Mouse (Mus musculus) limb, embryonic 14.5 days (tissue): ENCODE results near the gene Pbld1. TPM values are rescaled to one million over a fixed set of nuclear protein-coding genes. Genes with fewer than 3 reads are reported as not detected.

ENCODE experiments used
- ATAC-seq: fragments of 200-750 bp; cut with Nextera tagmentation; 2 replicates; pipeline ENCODE4 v1.8.0; 2017; ENCODE audit warnings: low read depth, moderate number of reproducible peaks, moderate TSS enrichment; ENCODE audit not compliant: low FRiP score
- DNase-seq: peaks from one replicate; pipeline ENCODE4 v3.0.0-alpha.2; 2015; ENCODE audit warnings: low spot score
- H3K27ac ChIP-seq: fragments of 300-500 bp; sonication (generic); replicated peaks from 2 replicates; pipeline ENCODE4 v1.5.1; 2014; ENCODE audit warnings: low read depth, mild to moderate bottlenecking, low read length, moderate library complexity, mixed read lengths
- H3K27me3 ChIP-seq: fragments of 300-500 bp; sonication (generic); 2 replicates; pipeline ENCODE4 v1.6.1; 2014; ENCODE audit warnings: low read length, mixed read lengths; ENCODE audit not compliant: control insufficient read depth, insufficient read depth
- H3K36me3 ChIP-seq: fragments of 300-500 bp; sonication (generic); 2 replicates; pipeline ENCODE4 v1.6.1; 2014; ENCODE audit warnings: mild to moderate bottlenecking, low read length, moderate library complexity, mixed read lengths; ENCODE audit not compliant: control insufficient read depth, insufficient read depth
- H3K4me1 ChIP-seq: fragments of 300-500 bp; sonication (generic); 2 replicates; pipeline ENCODE4 v1.6.1; 2014; ENCODE audit warnings: antibody characterized with exemption, low read length, mixed read lengths; ENCODE audit not compliant: control insufficient read depth, insufficient read depth
- H3K4me2 ChIP-seq: fragments of 300-500 bp; sonication (generic); replicated peaks from 2 replicates; pipeline ENCODE4 v1.6.1; 2014; ENCODE audit warnings: low read depth, mild to moderate bottlenecking, low read length, moderate library complexity; ENCODE audit not compliant: severe bottlenecking
- H3K4me3 ChIP-seq: fragments of 300-500 bp; sonication (generic); replicated peaks from 2 replicates; pipeline ENCODE4 v1.5.1; 2014; ENCODE audit warnings: low read length
- H3K9ac ChIP-seq: fragments of 300-500 bp; sonication (generic); 2 replicates; pipeline ENCODE4 v1.6.1; 2014; ENCODE audit warnings: mild to moderate bottlenecking, low read depth, low read length, moderate library complexity; ENCODE audit not compliant: severe bottlenecking
- H3K9me3 ChIP-seq: fragments of 300-500 bp; sonication (generic); 2 replicates; pipeline ENCODE4 v1.6.1; 2016; ENCODE audit warnings: low read length; ENCODE audit not compliant: control insufficient read depth
- POLR2A ChIP-seq: fragments of 200-500 bp; IDR thresholded peaks from 2 replicates; pipeline ENCODE4 v1.8.0; 2012; ENCODE audit warnings: inconsistent platforms, mild to moderate bottlenecking, moderate library complexity, borderline replicate concordance; ENCODE audit not compliant: insufficient read depth, insufficient read length; ENCODE audit errors: extremely low read depth
- WGBS: fragments of 180-500 bp; shearing (Covaris S2); extraction: QIAGEN DNeasy Blood & Tissue Kit; methylation state at CpG from one replicate; pipeline ENCODE4 v1.1.7; 2014; 5-methylcytosine and 5-hydroxymethylcytosine counted together
- polyA plus RNA-seq, 2 experiments: library from polyadenylated mRNA; depleted of rRNA in 1 of 2; stranded (reverse) in 1 of 2; unstranded in 1 of 2; fragments of >200 nt; fragmentation: Nextera tagmentation in 1 of 2; extraction: Ambion mirVana in 1 of 2; gene quantifications; 2 replicates each; pipeline versions ENCODE4 v1.2.1 to v1.2.3; 2012 to 2014

Gene Pbld1
- polyA plus RNA-seq, 2 experiments: 0.23 to 0.78 TPM

- Histone ChIP-seq H3K27me3 (no peaks in the 10 kb centered on the region), H3K27ac (0 out of 2 replicates have a peak overlapping the region, but pooled peaks have one; percentile 13), H3K36me3 (peaks cover 17% of the 10 kb centered on the region), H3K9ac (peak overlapping the region; percentile 100; the same call in 1 of the 2 replicates), H3K4me2 (peak overlapping the region; percentile 59), H3K4me3 (peak overlapping the region; percentile 94), H3K4me1 (peaks cover 23% of the 10 kb centered on the region), H3K9me3 (no peaks in the 10 kb centered on the region)
- TF ChIP-seq POLR2A: no peak
- DNase-seq (peak; percentile 7), ATAC-seq (no peak)
- WGBS: 63% methylated on average over 4 of the region's 4 CpGs
Measured at GRCm38 (mm10) chr10:63021702-63022101, 38.3 kb upstream of the Pbld1 start.

GRCm38 (mm10) chr10:63022541-63023120 is 37.3 kb upstream of the Pbld1 start:
- H3K9ac ChIP-seq: peak overlapping the region; percentile 100
- no peak for TF ChIP-seq POLR2A
- H3K27ac ChIP-seq: peak overlapping the region; percentile 100
- H3K4me3 ChIP-seq: peak overlapping the region; percentile 94
- under 1% methylated on average over 27 of the region's 27 CpGs for WGBS
- no peaks in the 10 kb centered on the region for H3K27me3 ChIP-seq
- no peak for ATAC-seq
- H3K4me1 ChIP-seq: peaks cover 23% of the 10 kb centered on the region
- no peaks in the 10 kb centered on the region for H3K9me3 ChIP-seq
- peak; percentile 5 for DNase-seq
- H3K4me2 ChIP-seq: peak overlapping the region; percentile 59
- H3K36me3 ChIP-seq: peaks cover 7% of the 10 kb centered on the region; the same call in 1 of the 2 replicates

- no peak for TF ChIP-seq POLR2A
- Histone ChIP-seq H3K4me1 (peaks cover 23% of the 10 kb centered on the region), H3K4me3 (peak overlapping the region; percentile 94), H3K4me2 (peak overlapping the region; percentile 59), H3K9ac (peak overlapping the region; percentile 100), H3K9me3 (no peaks in the 10 kb centered on the region), H3K27me3 (no peaks in the 10 kb centered on the region), H3K27ac (peak overlapping the region; percentile 100), H3K36me3 (peaks cover 3% of the 10 kb centered on the region; the same call in 1 of the 2 replicates)
- peak; percentile 69 for DNase-seq
- WGBS: 0% methylated on average over 37 of the region's 68 CpGs
- peak; percentile 16; the same call in 1 of the 2 replicates for ATAC-seq
Measured at GRCm38 (mm10) chr10:63023121-63023748, 36.7 kb upstream of the Pbld1 start.

GRCm38 (mm10) chr10:63023749-63024579 is 36.0 kb upstream of the Pbld1 start, which contains the start of the genes Hnrnph3 and Pbld2:
Hnrnph3 (minus strand) TSS chr10:63024217.
Pbld2 (plus strand) TSS chr10:63024315.
- peak within 1 kb of the TSS; percentile 100 for H3K27ac ChIP-seq
- ATAC-seq: peak; percentile 95
- H3K4me3 ChIP-seq: peak within 1 kb of the TSS; percentile 94
- no peaks in the 10 kb centered on the region for H3K9me3 ChIP-seq
- peak within 1 kb of the TSS; percentile 67 for H3K4me2 ChIP-seq
- TF ChIP-seq POLR2A: peak; percentile 89; the same call in 1 of the 2 replicates
- WGBS: under 1% methylated on average over 41 of the region's 69 CpGs
- no peaks in the 10 kb centered on the region for H3K36me3 ChIP-seq
- no peaks in the 10 kb centered on the region for H3K27me3 ChIP-seq
- peaks cover 23% of the 10 kb centered on the region for H3K4me1 ChIP-seq
- DNase-seq: peak; percentile 95
- H3K9ac ChIP-seq: peak within 1 kb of the TSS; percentile 100

- H3K9me3 ChIP-seq: no peaks in the 10 kb centered on the region
- peak; percentile 70 for DNase-seq
- H3K4me2 ChIP-seq: peak overlapping the region; percentile 67
- no peaks in the 10 kb centered on the region for H3K27me3 ChIP-seq
- ATAC-seq: peak; percentile 24; the same call in 1 of the 2 replicates
- peak; percentile 53; the same call in 1 of the 2 replicates for TF ChIP-seq POLR2A
- H3K27ac ChIP-seq: peak overlapping the region; percentile 100
- H3K4me3 ChIP-seq: peak overlapping the region; percentile 94
- WGBS: 0% methylated on average over 8 of the region's 8 CpGs
- H3K9ac ChIP-seq: peak overlapping the region; percentile 100
- peaks cover 23% of the 10 kb centered on the region for H3K4me1 ChIP-seq
- no peaks in the 10 kb centered on the region for H3K36me3 ChIP-seq
Measured at GRCm38 (mm10) chr10:63024580-63024910, 35.4 kb upstream of the Pbld1 start.
